Mouse (Mus musculus): ENCODE measurements around the gene 1110051M20Rik.

- no peak for TF ChIP-seq POLR2A (IDR thresholded peaks at IDR 0.05; ENCODE audit: borderline replicate concordance, insufficient read depth, low read length)
- no peak for TF ChIP-seq CTCF (IDR thresholded peaks at IDR 0.05; ENCODE audit: borderline replicate concordance, insufficient read depth, low read depth, low read length)
Observed at GRCm38 (mm10) chr2:91383294-91383693, 61.2 kb downstream of the 1110051M20Rik start.

All from cerebellum, adult 2 months (tissue).